Comparison of ENCODE assay signal across 8 mouse cellular contexts in the genomic region with DNA sequence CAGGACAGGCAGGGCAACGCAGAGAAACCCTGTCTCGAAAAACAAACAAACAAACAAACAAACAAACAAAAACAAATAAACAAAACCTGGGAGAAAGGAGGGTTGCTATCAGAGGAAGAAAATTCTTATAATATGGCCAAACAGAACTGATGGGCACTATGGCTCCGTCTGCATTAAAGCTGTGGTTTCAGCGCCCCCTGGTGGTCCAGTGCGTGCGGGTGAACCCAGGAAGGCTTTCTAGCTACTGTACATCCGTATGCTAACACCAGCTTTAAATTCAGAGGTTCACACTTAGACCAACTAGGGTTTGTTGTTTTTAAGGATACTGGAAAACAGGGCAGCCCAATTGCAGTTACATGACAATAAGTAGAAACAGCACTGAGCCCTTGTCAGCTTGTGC. TPM values are rescaled to one million over a fixed set of nuclear protein-coding genes. Genes with fewer than 3 reads are reported as not detected.
A peak's percentile ranks its signal among the peaks of the same experiment; 100 is the strongest.
DNase-seq lines count a peak whose midpoint lies in the region; ATAC-seq lines count a peak whose summit lies in the region.

No protein-coding gene starts in this region.

- H3K9me3 ChIP-seq in hindbrain, embryonic 11.5 days (ENCODE audit: control insufficient read depth, low read length) = no peaks in the 10 kb centered on the region
- H3K9me3 ChIP-seq in hindbrain, embryonic 12.5 days (replicated peaks) = no peaks in the 10 kb centered on the region
- no peaks in the 10 kb centered on the region for H3K9me3 ChIP-seq in intestine, embryonic 16.5 days (ENCODE audit: control insufficient read depth, low read length)
- H3K9me3 ChIP-seq in limb, embryonic 11.5 days (ENCODE audit: control insufficient read depth, low read length) = no peaks in the 10 kb centered on the region; the same call in 1 of the 2 replicates

- H3K27me3 ChIP-seq in hindbrain, embryonic 11.5 days (ENCODE audit: control insufficient read depth, insufficient read depth, low read length) = no peaks in the 10 kb centered on the region
- no peaks in the 10 kb centered on the region for H3K27me3 ChIP-seq in hindbrain, embryonic 12.5 days
- no peaks in the 10 kb centered on the region for H3K27me3 ChIP-seq in intestine, embryonic 16.5 days (replicated peaks; ENCODE audit: control insufficient read depth, insufficient read depth, low read length)
- no peaks in the 10 kb centered on the region for H3K27me3 ChIP-seq in limb, embryonic 11.5 days (ENCODE audit: control insufficient read depth, insufficient read depth, low read length)

- no peak overlapping the region for H3K4me3 ChIP-seq in hindbrain, embryonic 11.5 days (ENCODE audit: low read depth, low read length)
- no peak overlapping the region for H3K4me3 ChIP-seq in hindbrain, embryonic 12.5 days
- H3K4me3 ChIP-seq in intestine, embryonic 16.5 days (ENCODE audit: low read length) = no peak overlapping the region
- H3K4me3 ChIP-seq in limb, embryonic 11.5 days (ENCODE audit: low read depth, low read length) = no peak overlapping the region

- H3K27ac ChIP-seq in hindbrain, embryonic 11.5 days (ENCODE audit: low read depth, low read length) = no peak overlapping the region
- H3K27ac ChIP-seq in hindbrain, embryonic 12.5 days = no peak overlapping the region
- H3K27ac ChIP-seq in intestine, embryonic 16.5 days (ENCODE audit: low read length) = no peak overlapping the region
- no peak overlapping the region for H3K27ac ChIP-seq in limb, embryonic 11.5 days (replicated peaks; ENCODE audit: low read depth, low read length)

- no peak overlapping the region for H3K9ac ChIP-seq in hindbrain, embryonic 11.5 days (ENCODE audit: low read depth, low read length)
- no peak overlapping the region for H3K9ac ChIP-seq in hindbrain, embryonic 12.5 days
- H3K9ac ChIP-seq in intestine, embryonic 16.5 days (ENCODE audit: low read depth, low read length) = no peak overlapping the region
- no peak overlapping the region for H3K9ac ChIP-seq in limb, embryonic 11.5 days (ENCODE audit: low read length)

- peak; percentile 49 for ATAC-seq in hindbrain, embryonic 11.5 days (ENCODE audit: low FRiP score)
- no peak for ATAC-seq in hindbrain, embryonic 12.5 days (ENCODE audit: low FRiP score)
- peak; percentile 56; the same call in 1 of the 2 replicates for ATAC-seq in intestine, embryonic 16.5 days
- ATAC-seq in limb, embryonic 11.5 days (ENCODE audit: insufficient number of reproducible peaks, low FRiP score, low TSS enrichment, low read depth) = no peak
- 0 out of 2 replicates have a peak, but pooled peaks have one; percentile 57 for ATAC-seq in monocyte, adult 5-6 weeks (replicated peaks; ENCODE audit: insufficient number of reproducible peaks, low FRiP score, low TSS enrichment, poor library complexity, severe bottlenecking)

- peaks cover 22% of the 10 kb centered on the region for H3K36me3 ChIP-seq in hindbrain, embryonic 11.5 days (ENCODE audit: control insufficient read depth, insufficient read depth, low read length)
- H3K36me3 ChIP-seq in hindbrain, embryonic 12.5 days = peaks cover 52% of the 10 kb centered on the region
- H3K36me3 ChIP-seq in intestine, embryonic 16.5 days (ENCODE audit: control insufficient read depth, insufficient read depth, low read length) = peaks cover 27% of the 10 kb centered on the region
- peaks cover 29% of the 10 kb centered on the region for H3K36me3 ChIP-seq in limb, embryonic 11.5 days (ENCODE audit: control insufficient read depth, insufficient read depth, low read length)

- DNase-seq in hindbrain, embryonic 11.5 days (ENCODE audit: low spot score) = peak; percentile 87
- peak; percentile 74 for DNase-seq in cerebellum, adult 8-10 months
- peak; percentile 49 to 82 for DNase-seq in frontal cortex, postnatal 14 days (ENCODE audit: low spot score in 2 of 2)
- DNase-seq in limb, embryonic 11.5 days (ENCODE audit: low spot score) = peak; percentile 88
- peak; percentile 52 to 78 for DNase-seq in spleen, postnatal 14 days (ENCODE audit: low spot score in 2 of 2)

- WGBS in hindbrain, embryonic 11.5 days = 41% methylated on average over 7 of the region's 7 CpGs
- WGBS in hindbrain, embryonic 12.5 days = 47% methylated on average over 7 of the region's 7 CpGs
- 34% methylated on average over 7 of the region's 7 CpGs for WGBS in intestine, embryonic 16.5 days
- 45% methylated on average over 7 of the region's 7 CpGs for WGBS in limb, embryonic 11.5 days

- no peaks in the 10 kb centered on the region for H3K4me1 ChIP-seq in hindbrain, embryonic 11.5 days (replicated peaks; ENCODE audit: control insufficient read depth, insufficient read depth, low read length)
- no peaks in the 10 kb centered on the region for H3K4me1 ChIP-seq in hindbrain, embryonic 12.5 days
- no peaks in the 10 kb centered on the region for H3K4me1 ChIP-seq in intestine, embryonic 16.5 days (ENCODE audit: control insufficient read depth, insufficient read depth, low read length)
- H3K4me1 ChIP-seq in limb, embryonic 11.5 days (ENCODE audit: control insufficient read depth, insufficient read depth, low read length) = no peaks in the 10 kb centered on the region

- no peak overlapping the region for H3K4me2 ChIP-seq in hindbrain, embryonic 11.5 days (replicated peaks; ENCODE audit: low read depth, low read length)
- no peak overlapping the region for H3K4me2 ChIP-seq in hindbrain, embryonic 12.5 days (replicated peaks)
- no peak overlapping the region for H3K4me2 ChIP-seq in intestine, embryonic 16.5 days (ENCODE audit: low read depth, low read length)
- H3K4me2 ChIP-seq in limb, embryonic 11.5 days (ENCODE audit: low read depth, severe bottlenecking) = no peak overlapping the region

RNA-seq across cellular contexts. Expression of gene Tfam, which starts 12.2 kb away (rescaled TPM):
- 93.9 and 101 TPM in 2 replicates for polyA plus RNA-seq in hindbrain, embryonic 11.5 days (2014; fragmentation: Nextera tagmentation; extraction: Ambion mirVana)
- polyA plus RNA-seq in hindbrain, embryonic 12.5 days (2016; fragmentation: Nextera tagmentation; extraction: Ambion mirVana) = 70.6 and 84.4 TPM in 2 replicates
- polyA plus RNA-seq in intestine, embryonic 16.5 days (2015; fragmentation: Nextera tagmentation; extraction: Ambion mirVana) = 70.7 and 76.5 TPM in 2 replicates
- polyA plus RNA-seq in limb, embryonic 11.5 days (2014; fragmentation: Nextera tagmentation; extraction: Ambion mirVana) = 112 and 114 TPM in 2 replicates
- 75.9 to 134 TPM (median 89.0 TPM) in 3 replicates for total RNA-seq in monocyte, adult 5-6 weeks (2017)

RNA-seq across cellular contexts. Expression of gene Ube2d1, which starts 59.2 kb away (rescaled TPM):
- 192 and 221 TPM in 2 replicates for polyA plus RNA-seq in hindbrain, embryonic 11.5 days (2014; fragmentation: Nextera tagmentation; extraction: Ambion mirVana)
- 146 and 171 TPM in 2 replicates for polyA plus RNA-seq in hindbrain, embryonic 12.5 days (2016; fragmentation: Nextera tagmentation; extraction: Ambion mirVana)
- 43.7 and 45.0 TPM in 2 replicates for polyA plus RNA-seq in intestine, embryonic 16.5 days (2015; fragmentation: Nextera tagmentation; extraction: Ambion mirVana)
- polyA plus RNA-seq in limb, embryonic 11.5 days (2014; fragmentation: Nextera tagmentation; extraction: Ambion mirVana) = 122 and 125 TPM in 2 replicates
- total RNA-seq in monocyte, adult 5-6 weeks (2017) = 19.4 to 37.4 TPM (median 31.1 TPM) in 3 replicates

Comparison
In these comparisons a context has a peak if more than half of its experiments do, and no peak if none do; other contexts are left out.
1. ATAC-seq: peak in hindbrain, embryonic 11.5 days (single experiment), intestine, embryonic 16.5 days (single experiment) and monocyte, adult 5-6 weeks (single experiment); none in hindbrain, embryonic 12.5 days (single experiment) and limb, embryonic 11.5 days (single experiment).
2. Peak in every context shown above with its lines, with median percentiles within 50 percentile points of each other: DNase-seq.